Mouse (Mus musculus): ENCODE results near the gene Cyb5r1. TPM values are rescaled to one million over a fixed set of nuclear protein-coding genes. Genes with fewer than 3 reads are reported as not detected.

Gene Cyb5r1
- polyA plus RNA-seq, 1 experiment from 2014 or later = 16.1 TPM

DNA sequence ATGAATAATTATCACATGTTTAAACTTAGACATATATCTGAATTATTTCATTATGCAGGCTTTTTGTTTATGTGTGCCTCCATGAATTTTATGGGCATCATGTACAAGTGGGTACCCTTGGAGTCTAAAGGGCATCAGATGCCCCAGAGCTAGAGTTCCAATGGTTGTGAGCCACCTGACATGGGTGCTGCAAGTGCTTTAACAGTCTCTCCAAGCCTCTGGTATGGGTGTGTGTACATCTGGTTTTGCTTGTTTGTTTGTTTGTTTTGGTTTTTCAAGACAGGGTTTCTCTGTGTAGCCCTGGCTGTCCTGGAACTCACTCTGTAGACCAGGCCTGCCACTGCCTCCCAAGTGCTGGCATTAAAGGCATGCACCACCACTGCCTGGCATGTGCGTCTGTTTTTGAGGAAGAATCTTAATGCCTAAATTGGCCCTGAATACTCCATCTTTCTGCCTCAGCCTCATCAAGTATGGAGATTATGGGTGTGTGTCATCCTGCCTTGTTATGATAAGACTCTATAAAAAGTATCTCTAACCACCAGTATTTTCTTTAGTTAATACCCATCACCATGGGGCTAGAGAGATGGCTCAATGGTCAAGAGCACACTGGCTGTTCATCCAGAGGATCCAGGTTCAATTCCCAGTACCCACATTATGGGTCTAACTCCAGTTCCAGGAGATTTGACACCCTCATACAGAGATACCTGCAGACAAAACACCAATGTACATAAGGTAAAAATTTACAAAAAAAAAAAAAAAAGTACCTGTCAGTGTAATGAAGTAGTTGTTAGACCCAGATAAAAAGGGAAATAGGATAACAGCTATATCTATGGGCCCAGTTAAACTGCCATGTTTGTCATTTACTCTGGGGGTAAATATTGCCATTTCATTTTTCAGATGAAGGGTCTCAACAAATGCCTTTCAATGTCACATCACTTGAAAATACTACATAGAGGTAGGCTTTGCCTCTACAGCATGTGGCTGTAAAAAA, 55.2 kb downstream of the Cyb5r1 start:
- ATAC-seq (replicated peaks; ENCODE audit: low FRiP score, low read depth) (no peak), DNase-seq (ENCODE audit: low spot score) (no peak)
- Histone ChIP-seq H3K27me3 (ENCODE audit: insufficient read depth, low read length) (no peaks in the 10 kb centered on the region), H3K4me2 (ENCODE audit: low read length) (no peak overlapping the region), H3K9me3 (replicated peaks; ENCODE audit: low read length) (no peaks in the 10 kb centered on the region), H3K27ac (no peak overlapping the region), H3K4me1 (replicated peaks; ENCODE audit: insufficient read depth, low read length) (peaks cover 7% of the 10 kb centered on the region; the same call in 1 of the 2 replicates), H3K9ac (ENCODE audit: low read depth, low read length) (no peak overlapping the region), H3K36me3 (ENCODE audit: insufficient read depth, low read length) (peaks cover 12% of the 10 kb centered on the region; the same call in 1 of the 2 replicates), H3K4me3 (replicated peaks; ENCODE audit: low read depth, low read length) (no peak overlapping the region)
- TF ChIP-seq CTCF (IDR thresholded peaks at IDR 0.05; ENCODE audit: low read depth) = no peak
- WGBS = 100% methylated on average over 1 of the region's 1 CpGs

Other genes starting within 250 kb of the Cyb5r1 start
- gene Chil1, start 223.4 kb upstream of the Cyb5r1 start, polyA plus RNA-seq (2015; fragmentation: Nextera tagmentation; extraction: Ambion mirVana) = 2.1 and 2.4 TPM in 2 replicates
- 0.13 TPM in 1 of 2 replicates, not detected in the other for gene Mybph, start 212.1 kb upstream of the Cyb5r1 start, polyA plus RNA-seq (2015; fragmentation: Nextera tagmentation; extraction: Ambion mirVana)
- gene Adora1, start 170.1 kb upstream of the Cyb5r1 start, polyA plus RNA-seq (2015; fragmentation: Nextera tagmentation; extraction: Ambion mirVana) = 11.7 and 13.7 TPM in 2 replicates
- 0.08 TPM in 1 of 2 replicates, not detected in the other for gene Myog, start 115.6 kb upstream of the Cyb5r1 start, polyA plus RNA-seq (2015; fragmentation: Nextera tagmentation; extraction: Ambion mirVana)
- gene Ppfia4, start 72.6 kb upstream of the Cyb5r1 start, polyA plus RNA-seq (2015; fragmentation: Nextera tagmentation; extraction: Ambion mirVana) = 2.0 and 2.3 TPM in 2 replicates
- 56.7 and 65.7 TPM in 2 replicates for gene Tmem183a, start 43.6 kb upstream of the Cyb5r1 start, polyA plus RNA-seq (2015; fragmentation: Nextera tagmentation; extraction: Ambion mirVana)
- not detected in 2 replicates for gene 4933406M09Rik, start 19.6 kb upstream of the Cyb5r1 start, polyA plus RNA-seq (2015; fragmentation: Nextera tagmentation; extraction: Ambion mirVana)
- gene Adipor1, start 9.8 kb downstream of the Cyb5r1 start, polyA plus RNA-seq (2015; fragmentation: Nextera tagmentation; extraction: Ambion mirVana) = 94.4 and 95.6 TPM in 2 replicates
- gene Klhl12, start 50.0 kb downstream of the Cyb5r1 start, polyA plus RNA-seq (2015; fragmentation: Nextera tagmentation; extraction: Ambion mirVana) = 17.8 and 21.2 TPM in 2 replicates
- 33.8 and 38.7 TPM in 2 replicates for gene Rabif, start 89.1 kb downstream of the Cyb5r1 start, polyA plus RNA-seq (2015; fragmentation: Nextera tagmentation; extraction: Ambion mirVana)
- not detected in 2 replicates for gene Mgat4e, start 144.1 kb downstream of the Cyb5r1 start, polyA plus RNA-seq (2015; fragmentation: Nextera tagmentation; extraction: Ambion mirVana)
- 40.2 and 42.4 TPM in 2 replicates for gene Kdm5b, start 154.6 kb downstream of the Cyb5r1 start, polyA plus RNA-seq (2015; fragmentation: Nextera tagmentation; extraction: Ambion mirVana)
- 0.45 and 0.58 TPM in 2 replicates for gene Syt2, start 241.1 kb downstream of the Cyb5r1 start, polyA plus RNA-seq (2015; fragmentation: Nextera tagmentation; extraction: Ambion mirVana)